Mouse (Mus musculus) lung, postnatal 36 days (tissue): ENCODE measurements around the gene Limch1.

ENCODE experiments used
- DNase-seq: peaks from one replicate; pipeline ENCODE4 v3.0.0; 2022; ENCODE audit warnings: mixed read lengths

The Limch1 gene

GRCm38 (mm10) chr5:67090856-67091255 lies 345.2 kb downstream of the Limch1 start:
- no peak for DNase-seq

DNA sequence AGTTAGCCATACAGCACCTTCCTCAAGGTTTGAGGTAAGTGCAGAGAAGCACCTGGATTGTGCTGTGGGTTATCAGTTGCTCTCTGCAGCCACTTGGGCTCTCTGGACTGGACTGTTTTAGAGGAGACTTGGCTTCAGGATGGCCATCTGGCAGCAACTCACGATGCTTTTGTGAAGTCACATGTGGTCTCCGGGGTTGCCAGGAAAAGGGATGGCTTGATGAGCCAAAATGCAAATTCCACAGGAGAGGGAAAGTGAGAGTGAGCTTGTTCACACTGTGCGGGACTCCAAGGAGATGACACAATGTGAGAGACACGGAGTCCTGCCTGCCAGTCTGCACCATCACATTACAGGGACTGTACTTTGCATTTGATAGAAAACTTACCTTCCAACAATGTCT lies 346.1 kb downstream of the Limch1 start:
- no peak for DNase-seq

DNA sequence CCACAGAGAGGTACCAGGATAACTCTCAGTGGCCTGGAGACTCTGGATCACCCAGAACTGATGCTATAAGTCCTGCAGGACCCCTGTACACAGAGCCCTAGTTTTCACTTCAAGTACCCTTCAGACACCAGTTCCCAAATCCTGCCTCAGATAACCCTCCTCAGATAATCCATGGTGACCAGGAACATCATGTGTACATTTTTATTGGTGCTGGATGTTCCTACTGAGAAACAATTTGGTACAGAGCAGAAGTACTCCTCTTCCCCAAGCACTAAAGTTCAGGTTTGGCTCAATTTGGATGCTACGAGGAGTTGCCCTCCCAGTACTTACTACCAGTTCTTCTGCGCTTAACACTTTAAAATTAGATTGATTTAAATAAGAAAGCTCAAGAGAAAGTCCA lies 348.4 kb downstream of the Limch1 start:
- no peak for DNase-seq

GRCm38 (mm10) chr5:67095153-67095552 lies 349.5 kb downstream of the Limch1 start:
- no peak for DNase-seq

DNA sequence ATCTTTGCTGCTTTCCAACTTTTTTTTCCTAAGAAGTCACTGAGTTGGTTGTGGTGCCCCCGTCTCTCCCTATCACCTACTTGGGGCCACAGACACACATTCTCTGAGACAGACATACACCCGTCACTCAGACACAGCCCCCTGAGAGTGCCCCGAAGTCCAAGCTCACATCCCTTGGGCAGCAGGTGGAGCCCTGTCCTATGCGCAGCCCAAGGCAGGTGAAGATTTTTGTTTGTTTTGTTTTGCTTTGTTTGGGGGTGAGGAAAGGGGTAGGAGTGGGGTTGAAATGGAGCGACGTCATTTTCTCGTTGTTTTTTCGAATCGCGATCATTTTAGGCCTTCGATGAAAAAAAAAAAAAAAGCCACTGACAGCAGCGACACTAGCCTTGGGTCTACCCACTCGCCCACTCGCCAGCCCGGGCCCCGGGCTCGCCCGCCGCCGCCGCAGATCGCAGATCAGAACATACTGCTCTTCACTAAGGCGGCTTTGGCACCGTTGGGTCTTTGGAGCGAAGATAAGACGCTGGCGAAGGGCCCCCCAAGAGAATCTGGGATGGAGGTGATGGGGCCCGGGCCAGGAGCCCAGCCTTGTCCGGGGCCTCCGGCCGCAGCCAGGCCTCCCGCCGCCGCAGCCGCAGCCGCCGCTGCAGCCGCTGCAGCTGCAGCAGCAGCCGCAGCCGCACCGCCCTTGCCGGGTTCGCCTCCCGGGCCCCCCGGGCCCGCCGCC lies 350.2 kb downstream of the Limch1 start:
- no peak for DNase-seq

DNA sequence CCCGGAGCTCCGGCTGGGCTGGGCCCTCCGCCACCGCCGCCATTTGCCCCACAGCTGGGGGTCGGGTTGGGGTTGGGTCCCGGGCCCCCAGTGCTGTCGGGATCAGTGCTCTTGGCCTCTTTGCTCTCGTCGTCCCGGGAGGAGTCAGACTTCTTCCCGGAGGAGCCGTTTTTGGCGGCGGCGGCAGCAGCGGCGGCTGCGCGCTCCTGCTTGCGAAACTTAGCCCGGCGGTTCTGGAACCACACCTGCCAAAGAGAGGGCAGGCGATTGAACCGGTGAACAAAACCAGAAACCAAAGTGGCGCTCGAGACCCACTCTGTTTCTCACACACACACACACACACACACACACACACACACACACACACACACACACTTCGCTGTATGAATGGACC lies 350.7 kb downstream of the Limch1 start:
- DNase-seq = no peak

DNA sequence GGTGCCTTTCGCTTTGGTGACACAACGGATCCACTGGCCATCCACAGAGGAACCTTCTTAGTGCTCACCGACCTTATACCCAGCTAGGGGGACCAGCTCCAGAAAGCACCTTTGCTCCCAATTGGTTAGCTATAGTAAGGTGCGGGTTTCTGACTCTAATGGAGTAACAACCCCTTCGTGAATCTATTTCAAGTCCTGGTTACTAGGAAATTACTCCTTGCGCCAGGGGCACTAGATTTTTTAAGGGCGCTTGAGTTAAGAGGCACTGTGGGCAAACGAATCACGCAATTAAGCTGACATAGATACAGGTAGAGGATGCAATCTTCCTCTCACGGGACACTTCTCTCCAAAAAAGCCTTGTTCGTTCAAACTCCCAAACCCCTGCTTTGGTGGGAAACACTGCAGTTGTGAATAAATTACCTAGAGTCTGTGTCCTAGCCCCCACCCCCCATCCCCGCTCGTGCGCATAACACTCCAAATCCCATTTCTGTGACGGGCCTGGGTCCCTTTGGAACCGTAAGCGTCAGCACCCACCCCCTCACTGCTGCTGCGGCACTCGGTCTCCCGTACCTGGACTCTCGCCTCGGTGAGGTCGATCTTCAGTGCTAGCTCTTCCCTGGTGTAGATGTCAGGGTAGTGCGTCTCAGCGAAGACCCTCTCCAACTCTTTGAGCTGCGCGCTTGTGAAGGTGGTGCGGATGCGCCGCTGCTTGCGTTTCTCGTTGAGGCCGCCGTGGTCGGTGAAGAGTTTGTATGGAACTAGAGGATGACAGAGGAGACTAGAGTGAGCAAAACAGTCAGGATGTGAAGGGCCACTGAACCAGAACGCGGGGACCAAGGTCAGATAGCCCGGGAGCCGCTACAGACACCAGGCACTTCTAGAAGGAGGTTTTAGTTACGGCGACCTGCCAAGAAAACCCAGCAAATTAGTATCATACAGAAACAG lies 351.8 kb downstream of the Limch1 start:
- no peak for DNase-seq

GRCm38 (mm10) chr5:67098051-67098732 lies 352.6 kb downstream of the Limch1 start:
- no peak for DNase-seq

DNA sequence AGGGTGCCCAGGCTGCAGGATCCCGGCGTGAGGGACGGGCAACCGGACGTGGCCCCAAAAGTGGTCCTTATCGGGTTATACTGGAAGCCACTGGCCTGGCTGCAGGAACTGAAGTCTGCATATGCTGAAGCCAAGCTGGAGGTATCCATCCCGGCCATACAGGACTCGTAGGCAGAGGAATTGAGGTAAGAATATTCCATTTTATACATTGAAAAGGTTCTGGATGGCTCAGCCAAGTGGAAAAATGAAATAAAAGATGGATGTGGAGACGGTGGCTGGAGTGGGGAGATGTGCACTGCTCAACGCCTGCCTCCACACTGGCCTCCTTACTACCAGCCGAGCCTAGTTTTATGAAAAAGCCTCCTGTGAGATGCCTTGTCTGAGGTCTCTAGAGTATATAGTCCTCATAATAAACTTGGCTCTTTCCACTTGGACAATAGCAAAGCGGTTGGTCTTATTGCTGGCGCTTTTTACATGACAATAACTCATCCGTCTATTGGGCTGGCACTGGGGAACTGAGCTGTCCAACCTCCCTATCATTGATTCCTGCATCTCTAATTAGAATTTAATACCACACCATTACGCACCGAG lies 353.2 kb downstream of the Limch1 start, which contains the start of gene Phox2b:
TSS of gene Phox2b (minus strand) at position 569 of the 591 bp plus-strand sequence.
- no peak for DNase-seq

- no peak for DNase-seq
Measured at GRCm38 (mm10) chr5:67099393-67100271, 354.0 kb downstream of the Limch1 start.

DNA sequence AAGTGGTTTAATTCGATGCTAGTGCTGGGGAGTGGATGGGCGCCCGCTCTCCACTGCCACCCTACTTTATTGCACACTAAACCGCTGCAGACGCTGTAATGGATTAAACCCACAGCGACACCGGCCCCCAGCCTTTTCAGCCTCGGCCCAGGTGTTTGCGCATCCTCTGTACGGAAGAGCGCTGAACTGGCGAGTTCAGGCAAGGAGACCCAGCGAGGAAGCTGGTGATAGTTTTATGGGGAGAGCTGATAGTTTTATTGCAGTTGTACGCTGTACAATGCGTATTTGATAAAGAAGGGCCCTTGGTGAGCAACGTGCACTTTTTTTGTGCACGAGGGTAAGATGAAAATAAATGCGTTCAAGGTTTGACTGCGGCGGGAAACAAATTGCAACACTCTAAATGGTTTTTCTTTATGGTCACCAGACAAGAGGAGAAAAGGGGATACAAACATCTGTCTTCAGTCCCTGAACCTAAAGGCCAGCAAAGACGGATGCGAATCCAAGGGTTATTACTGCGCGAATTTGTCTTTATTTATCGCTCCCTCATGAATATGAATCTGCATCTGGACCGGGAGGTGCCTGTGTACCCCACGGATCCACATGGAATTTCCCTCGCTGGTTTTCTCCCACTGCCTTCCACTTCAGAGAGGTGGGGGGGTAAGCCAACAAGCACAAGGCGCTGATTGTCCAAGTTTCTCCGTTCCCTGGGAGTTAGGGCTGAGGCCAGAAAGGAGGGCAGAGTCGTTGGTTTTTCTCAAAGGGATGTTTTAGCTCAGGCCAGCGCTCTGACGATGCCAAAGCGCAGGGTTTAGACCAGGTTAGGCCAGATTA lies 355.2 kb downstream of the Limch1 start:
- no peak for DNase-seq

DNA sequence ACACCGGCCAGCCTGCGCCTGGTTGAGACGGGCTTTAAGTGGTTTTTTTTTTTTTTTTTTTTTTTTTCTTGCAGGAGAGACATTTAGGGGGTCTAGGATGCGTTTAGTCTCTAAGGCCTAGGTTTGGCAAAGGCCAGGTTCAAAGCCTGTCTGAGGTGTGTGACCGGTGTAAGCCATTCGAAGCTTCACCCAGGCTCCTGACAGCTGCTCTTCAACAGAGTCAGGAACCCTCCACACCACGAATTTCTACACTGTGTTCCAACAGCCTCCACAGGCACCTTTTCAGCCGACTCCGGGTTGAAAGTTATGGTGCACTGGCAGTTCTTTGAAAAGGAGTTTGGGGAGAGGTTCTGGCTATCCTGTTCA lies 355.8 kb downstream of the Limch1 start:
- DNase-seq = no peak

- no peak for DNase-seq
Measured at GRCm38 (mm10) chr5:67101793-67102600, 356.4 kb downstream of the Limch1 start.

DNA sequence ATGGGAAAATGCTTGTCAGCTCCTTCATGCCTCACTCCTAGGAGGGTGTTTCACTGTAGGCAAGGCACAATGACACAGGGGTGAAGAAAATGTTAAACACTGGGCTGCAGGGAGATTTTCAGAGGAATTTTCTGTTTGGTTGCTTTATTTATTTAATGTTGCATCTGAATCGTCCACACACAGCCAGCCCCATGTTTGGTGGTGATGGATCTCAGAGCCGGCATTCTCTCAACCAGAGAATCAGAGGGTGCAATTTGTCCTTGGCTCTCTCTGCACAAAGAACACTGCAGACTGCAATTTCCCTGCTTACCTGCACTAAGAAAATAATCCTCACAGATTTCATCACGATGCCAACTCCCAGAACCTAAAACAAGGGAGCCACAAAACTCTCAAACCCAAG lies 357.4 kb downstream of the Limch1 start:
- DNase-seq = no peak

DNA sequence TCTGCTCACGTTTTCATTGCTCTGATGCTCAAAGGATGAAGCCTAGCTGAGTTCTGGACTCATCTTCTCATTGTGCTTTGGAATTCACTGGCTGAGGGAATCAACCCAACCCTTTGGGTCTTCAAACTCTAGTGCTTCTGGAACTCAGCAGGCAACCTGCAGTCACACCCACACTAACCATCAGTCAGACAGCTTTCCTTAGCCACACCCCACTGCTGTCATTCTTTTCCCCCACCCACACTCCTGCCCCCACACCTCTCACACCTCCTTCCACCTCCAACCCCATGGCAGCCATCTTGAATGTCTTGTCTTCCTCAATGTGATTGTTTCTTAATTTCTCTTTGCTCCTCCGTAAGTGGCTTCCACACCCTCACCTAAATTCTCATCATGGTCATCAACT lies 360.6 kb downstream of the Limch1 start:
- DNase-seq = no peak
